Mouse (Mus musculus) adrenal gland, adult 18-20 months (tissue): ENCODE measurements around the gene Gpr137b. TPM values are rescaled to one million over a fixed set of nuclear protein-coding genes. Genes with fewer than 3 reads are reported as not detected.
A peak's percentile ranks its signal among the peaks of the same experiment; 100 is the strongest.
"Not testable (repeated sequence)": the region's sequence is repeated elsewhere in the genome, so short reads cannot be mapped to it uniquely, and the experiment has no call there.

ENCODE experiments used
- DNase-seq, 2 experiments: peaks; one replicate each; pipeline ENCODE4 v3.0.0; 2021 to 2022; ENCODE audit warnings: low spot score in 2 of 2
- long read RNA-seq, 2 experiments: library from polyadenylated mRNA; stranded (forward); transcript quantifications; one replicate each; pipeline ENCODE4 v2.0.0; 2021
- total RNA-seq, 2 experiments: library from RNA; stranded (reverse); gene quantifications; 1 replicate in 1 of 2; 2 replicates in 1 of 2; pipeline ENCODE4 v1.2.3; 2021

Gpr137b gene
- 10 to 100 TPM; 32.1 to 40.1 TPM for total RNA-seq
- long read RNA-seq, experiment 1, transcript Gpr137b-201 (7 exons, 2,971 nt), result major isoform, 15 of 26 reads
- long read RNA-seq, experiment 1, transcript Gpr137b-202 (7 exons, 3,634 nt), result minor isoform, 6 of 26 reads
- long read RNA-seq, experiment 1, partial matches to known transcripts, result 0 of 26 reads
- long read RNA-seq, experiment 1, other reads (novel, unspliced or antisense), result 4 of 26 reads
- long read RNA-seq, experiment 2, transcript Gpr137b-207 (8 exons, 2,351 nt), result minor isoform, 5 of 34 reads
- long read RNA-seq, experiment 2, transcript Gpr137b-201 (7 exons, 2,971 nt), result major isoform, 18 of 34 reads
- long read RNA-seq, experiment 2, transcript Gpr137b-202 (7 exons, 3,634 nt), result minor isoform, 8 of 34 reads
- long read RNA-seq, experiment 2, partial matches to known transcripts, result 2 of 34 reads
- long read RNA-seq, experiment 2, other reads (novel, unspliced or antisense), result 1 of 34 reads

DNA sequence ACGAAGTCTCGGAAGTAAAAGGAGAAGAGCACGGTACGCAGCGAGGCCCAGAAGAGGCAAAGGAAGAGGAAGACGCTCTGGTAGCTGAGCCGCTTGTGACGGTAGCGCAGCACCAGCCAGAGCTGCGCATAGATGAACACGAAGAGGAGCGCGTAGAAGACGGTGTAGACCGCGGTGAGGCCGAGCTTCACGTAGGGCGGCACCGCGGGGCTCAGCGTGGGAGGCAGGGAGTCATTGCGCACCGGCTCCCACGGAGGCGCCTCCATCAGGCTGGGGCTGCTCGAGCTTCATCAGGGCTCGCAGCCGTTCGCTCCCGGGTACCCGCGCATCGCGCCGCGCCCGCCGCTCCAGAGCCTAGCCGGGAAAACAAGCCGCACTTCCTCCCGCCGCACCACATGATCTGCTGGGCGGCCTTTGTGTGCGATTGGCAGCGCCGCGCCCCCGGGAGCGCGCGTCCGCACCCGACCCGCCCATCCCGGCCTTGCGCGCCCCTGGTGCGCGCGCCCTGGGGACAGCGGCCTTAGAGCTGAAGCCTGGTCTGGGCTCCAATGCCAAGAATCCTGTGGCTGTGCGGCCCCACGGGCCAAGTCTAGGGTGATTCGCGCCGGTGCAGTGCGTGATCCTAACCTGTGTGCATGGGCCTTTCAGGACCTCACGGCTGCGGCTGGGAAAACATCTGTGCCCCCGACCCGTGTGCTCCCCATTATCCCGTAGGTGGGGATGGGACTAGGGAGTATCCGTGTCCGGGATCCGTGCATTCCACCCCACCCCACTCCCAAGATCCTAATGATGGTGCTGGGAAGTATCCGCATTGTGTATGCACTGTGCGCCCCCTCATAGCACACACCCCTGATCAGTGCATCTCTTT is at the start of gene Gpr137b:
Gene Gpr137b (minus strand): TSS at position 787 of the 868 bp plus-strand sequence.
- peak; percentile 34 to 45 for DNase-seq

- not testable (repeated sequence) for DNase-seq
These were observed 44.5 kb upstream of the Gpr137b start for GRCm38 (mm10) chr13:13438112-13438953.

GRCm38 (mm10) chr13:13437460-13438015 is 43.7 kb upstream of the Gpr137b start, which contains the start of gene Nid1:
Nid1 (plus strand) TSS chr13:13437551.
- not testable (repeated sequence) for DNase-seq

DNA sequence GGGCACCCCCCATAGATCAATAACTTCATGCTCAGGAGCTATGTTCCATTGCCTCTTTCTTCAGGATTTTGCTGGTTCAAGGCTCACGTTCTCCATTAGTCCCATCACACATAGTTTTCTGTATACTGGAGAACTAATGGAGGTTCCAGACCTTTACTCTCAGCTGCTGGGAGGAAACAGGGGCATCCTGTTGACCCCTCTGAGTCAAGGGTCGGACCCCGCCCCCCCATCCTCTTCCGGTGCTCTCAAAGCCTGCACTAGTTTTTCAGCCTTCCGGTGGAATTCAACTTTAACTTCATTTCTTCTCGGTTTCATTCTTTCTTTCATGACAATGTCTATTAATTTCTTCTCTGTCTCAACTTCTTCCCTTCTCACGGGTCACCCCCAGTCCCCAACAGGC is 42.3 kb upstream of the Gpr137b start:
- DNase-seq, result not testable (repeated sequence)

DNA sequence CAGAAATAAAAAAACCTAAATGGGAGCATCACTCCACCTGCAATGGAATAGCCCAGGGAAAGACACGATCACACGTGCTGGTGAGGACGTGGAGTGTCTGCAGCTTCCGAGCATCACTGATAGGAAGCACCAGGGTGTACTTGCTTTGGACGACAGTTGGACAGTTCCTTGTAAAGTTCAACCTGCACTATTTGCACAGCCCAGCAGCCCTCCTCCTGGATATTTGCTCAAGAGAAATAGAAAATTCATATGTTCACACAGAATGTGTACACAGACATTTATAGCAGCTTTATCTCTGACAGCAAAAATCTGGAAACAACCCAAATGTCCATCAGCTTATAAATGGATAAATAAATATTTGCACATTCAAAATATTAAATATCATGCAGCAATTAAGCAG is 29.5 kb upstream of the Gpr137b start:
- DNase-seq, result not testable (repeated sequence)

GRCm38 (mm10) chr13:13418859-13419258 is 25.0 kb upstream of the Gpr137b start:
- not testable (repeated sequence) for DNase-seq

DNA sequence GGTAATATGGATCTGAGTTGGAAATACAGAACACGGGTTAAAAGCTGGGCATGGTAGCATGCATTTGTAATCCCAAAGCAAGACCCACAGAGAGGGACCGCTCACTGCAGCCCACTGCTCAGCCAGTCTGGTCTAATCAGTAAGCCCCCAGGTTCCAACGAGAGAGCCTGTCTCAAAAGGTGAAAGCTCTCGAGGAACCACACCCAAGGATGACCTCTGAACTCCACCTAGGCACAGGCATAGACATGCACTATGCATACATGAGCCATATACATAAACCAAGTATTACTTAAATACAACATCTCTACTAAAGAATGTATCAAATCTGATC is 22.2 kb upstream of the Gpr137b start:
- DNase-seq, result not testable (repeated sequence)

DNA sequence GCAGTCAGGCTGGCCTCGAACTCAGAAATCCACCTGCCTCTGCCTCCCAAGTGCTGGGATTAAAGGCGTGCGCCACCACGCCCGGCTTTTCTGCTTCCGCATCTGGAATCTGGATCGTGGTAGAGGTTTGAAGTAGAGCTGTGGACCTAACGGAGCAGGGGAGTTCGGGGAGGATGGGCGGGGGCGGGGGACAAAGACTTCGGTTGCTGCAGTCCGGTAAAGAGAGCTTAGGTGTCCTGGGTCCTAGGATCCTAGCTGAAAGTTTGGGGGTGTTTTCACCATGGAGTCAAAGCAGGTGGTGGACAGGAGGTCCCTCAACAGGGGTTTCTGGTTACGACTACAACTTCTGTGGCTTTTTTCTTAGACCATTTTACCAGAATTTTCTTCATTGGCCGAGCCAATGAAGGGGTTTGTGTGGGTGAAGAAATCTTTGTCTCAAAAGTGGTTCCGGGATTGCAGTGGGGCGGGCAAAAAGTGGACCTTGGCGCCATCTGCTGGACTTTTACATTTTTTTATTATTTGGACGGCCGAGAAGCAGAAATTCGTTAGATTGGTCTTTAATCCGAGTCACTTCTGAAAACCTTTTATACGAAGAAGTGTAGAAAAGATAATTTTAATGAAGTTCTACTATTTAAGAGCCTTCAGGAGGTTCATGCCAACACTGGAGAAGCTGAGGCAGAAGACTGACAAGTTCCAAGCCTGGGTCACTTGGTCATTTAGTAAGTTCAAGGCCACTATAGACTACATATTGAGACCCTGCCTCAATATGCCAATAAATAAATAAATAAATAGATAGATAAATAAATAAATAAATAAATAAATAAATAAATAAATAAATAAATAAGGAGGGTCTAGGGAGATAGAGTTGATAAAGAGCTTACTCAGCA is 21.5 kb upstream of the Gpr137b start:
- DNase-seq, result peak; percentile 56 to 57

GRCm38 (mm10) chr13:13414206-13414605 is 20.4 kb upstream of the Gpr137b start:
- DNase-seq, result no peak

DNA sequence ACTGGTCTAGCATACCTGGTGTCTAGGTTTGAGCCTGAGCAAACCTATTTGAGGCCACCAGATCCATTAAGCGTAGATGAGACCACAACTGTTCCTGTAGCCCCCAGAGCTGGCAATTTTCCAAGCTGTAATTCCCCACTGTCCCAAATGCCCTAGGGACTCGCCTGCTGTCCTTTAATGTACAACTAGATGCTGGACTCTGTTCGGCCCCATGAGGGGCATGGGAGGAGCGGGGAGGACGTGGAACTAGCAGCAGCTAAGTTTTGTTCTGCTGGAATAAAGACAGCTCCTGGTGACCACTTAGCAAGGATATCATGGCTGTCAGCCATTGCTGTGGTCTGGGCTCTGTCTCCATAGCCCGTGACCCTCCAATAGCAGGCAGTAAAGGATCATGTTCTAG is 11.7 kb upstream of the Gpr137b start:
- not testable (repeated sequence) for DNase-seq

DNA sequence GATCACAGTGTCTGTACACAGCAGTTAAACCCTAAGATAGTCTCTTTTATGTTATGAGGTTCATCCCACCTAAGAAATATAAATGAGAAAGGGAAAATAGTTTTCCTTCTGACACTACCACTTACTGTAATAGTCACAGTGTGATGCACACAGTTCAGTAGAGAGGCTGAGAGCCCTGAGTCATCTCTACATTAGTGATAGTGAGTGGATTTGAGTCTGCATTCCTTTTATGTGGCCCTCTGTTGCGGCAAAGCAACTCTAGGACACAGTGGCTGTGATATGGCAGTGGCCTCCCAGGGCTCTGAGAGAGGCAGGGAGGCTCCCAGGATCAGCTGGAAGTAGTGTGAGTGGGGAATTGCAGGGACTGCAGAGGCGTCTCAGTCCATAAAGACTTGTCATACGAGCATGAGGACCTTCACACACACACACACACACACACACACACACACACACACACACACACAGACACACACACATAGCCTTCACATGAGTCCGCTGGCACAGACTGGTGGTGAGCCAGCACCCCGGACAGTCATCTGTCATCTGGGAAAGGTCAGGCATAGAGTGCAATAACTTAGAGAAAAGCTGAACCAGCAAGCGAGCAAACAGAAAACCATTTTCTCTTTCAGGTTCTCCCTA is 10.8 kb upstream of the Gpr137b start:
- DNase-seq, result peak in 1 of 2 experiments; percentile 27

DNA sequence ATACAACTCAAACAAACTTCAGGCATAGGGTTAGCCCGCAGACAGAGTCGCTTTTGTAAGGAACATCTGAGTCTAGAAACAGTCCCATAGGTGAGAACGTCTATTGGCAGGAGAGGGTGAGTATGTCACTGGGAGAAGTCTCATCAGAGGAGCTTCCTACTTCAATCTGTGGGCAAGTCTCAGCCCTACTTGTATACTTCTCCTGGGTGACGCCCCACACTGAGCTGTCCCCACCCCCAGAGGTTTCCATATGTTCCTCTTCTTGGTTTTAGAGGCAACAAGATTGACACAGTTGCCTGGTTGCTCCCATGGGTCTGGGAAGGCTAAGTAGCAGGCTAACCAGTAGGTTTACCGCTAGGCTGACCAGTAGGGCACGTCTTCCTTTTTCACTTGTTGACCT is 10.0 kb upstream of the Gpr137b start:
- not testable (repeated sequence) for DNase-seq

GRCm38 (mm10) chr13:13403366-13403765 is 9.6 kb upstream of the Gpr137b start:
- not testable (repeated sequence) for DNase-seq

- not testable (repeated sequence) for DNase-seq
These were observed 9.0 kb upstream of the Gpr137b start for GRCm38 (mm10) chr13:13402818-13403217.

GRCm38 (mm10) chr13:13400851-13401250 is 7.0 kb upstream of the Gpr137b start:
- DNase-seq, result not testable (repeated sequence)

DNA sequence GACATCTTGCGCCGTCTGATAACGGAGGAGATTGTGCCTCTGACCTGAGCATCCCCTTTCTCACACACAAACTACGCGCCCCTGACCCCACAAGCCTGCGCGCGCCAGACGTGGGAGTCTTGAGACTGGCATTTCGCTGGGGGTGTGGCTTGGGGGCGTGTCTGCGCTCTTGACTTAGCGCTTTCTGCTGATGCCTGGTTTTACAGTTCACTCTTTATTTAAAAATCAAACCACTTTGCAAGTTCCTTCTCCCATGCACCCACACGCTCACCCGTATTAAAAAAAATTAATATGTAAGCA is 232 bp upstream of the Gpr137b start:
- DNase-seq, result not testable (repeated sequence)

DNA sequence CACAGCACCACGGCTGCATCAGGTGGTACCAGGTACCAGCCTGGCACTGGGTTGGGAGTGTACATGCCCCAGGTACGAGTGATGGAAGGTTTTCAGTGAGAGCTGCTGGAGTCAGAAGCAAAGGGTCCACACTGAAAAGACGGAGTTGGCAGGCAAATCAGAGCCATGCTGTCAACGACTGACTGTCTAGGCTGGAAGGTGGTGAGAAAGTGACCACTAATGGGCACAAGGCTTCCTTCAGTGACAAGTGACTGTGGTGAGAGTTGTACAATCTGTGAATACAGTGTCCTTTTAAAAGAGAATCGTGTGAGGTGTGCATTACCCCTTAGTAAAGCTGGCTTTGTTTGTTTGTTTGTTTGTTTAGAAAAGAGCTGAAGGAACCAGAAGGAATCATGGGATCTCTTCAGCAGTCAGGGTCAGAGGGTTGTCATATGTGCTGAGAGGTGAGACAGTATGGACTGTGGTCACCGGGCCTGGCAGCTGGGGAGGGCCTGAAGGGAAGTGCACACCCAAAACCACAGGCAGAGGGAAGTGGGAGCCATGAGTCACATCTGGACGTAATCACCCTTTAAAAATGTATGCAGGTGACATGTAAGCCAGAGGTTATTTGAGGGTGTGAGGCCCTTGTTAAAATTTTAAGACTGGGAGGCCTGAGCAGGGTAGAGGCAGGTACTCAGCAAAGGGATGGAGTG is 15.5 kb downstream of the Gpr137b start:
- not testable (repeated sequence) for DNase-seq

- DNase-seq, result no peak
These were observed 16.6 kb downstream of the Gpr137b start for GRCm38 (mm10) chr13:13377180-13377579.

DNA sequence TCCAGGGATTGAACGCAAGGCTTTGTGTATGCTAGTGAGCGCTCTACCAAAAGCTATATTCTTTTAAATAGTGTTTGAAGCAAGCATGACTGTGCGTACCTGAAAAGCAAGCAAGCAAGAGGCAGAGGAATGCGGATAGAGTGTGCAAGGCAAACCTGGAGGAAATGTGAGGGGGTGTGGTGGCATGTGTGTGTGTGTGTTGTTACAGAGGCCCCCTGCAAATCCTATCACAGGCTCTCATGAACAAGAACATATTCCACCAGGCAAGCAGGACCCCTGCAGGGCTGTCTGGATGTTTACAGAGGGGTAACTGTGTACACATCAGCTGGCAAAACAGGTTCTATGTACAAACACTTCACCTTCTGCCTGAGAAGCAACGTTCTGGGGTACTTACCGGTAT is 19.8 kb downstream of the Gpr137b start:
- DNase-seq, result not testable (repeated sequence)
